Mouse (Mus musculus) lung, adult 2 months (tissue): ENCODE measurements at regions not wholly inside any gene's neighbourhood (a gene's known extent, or its start where the extent isn't known, plus 50 kb on each side); places are given as distances from the start of the nearest gene placed in this dataset.

ENCODE experiments used
- CTCF ChIP-seq: fragments of 200-500 bp; IDR thresholded peaks from 2 replicates; pipeline ENCODE4 v1.5.1; 2011; ENCODE audit warnings: mild to moderate bottlenecking, low read length, control low read depth; ENCODE audit not compliant: insufficient read depth
- POLR2A ChIP-seq: fragments of 200-500 bp; IDR thresholded peaks from 2 replicates; pipeline ENCODE4 v1.6.1; 2011; ENCODE audit warnings: low read depth, mild to moderate bottlenecking, control low read depth, low read length, borderline replicate concordance; ENCODE audit errors: extremely low read depth

DNA sequence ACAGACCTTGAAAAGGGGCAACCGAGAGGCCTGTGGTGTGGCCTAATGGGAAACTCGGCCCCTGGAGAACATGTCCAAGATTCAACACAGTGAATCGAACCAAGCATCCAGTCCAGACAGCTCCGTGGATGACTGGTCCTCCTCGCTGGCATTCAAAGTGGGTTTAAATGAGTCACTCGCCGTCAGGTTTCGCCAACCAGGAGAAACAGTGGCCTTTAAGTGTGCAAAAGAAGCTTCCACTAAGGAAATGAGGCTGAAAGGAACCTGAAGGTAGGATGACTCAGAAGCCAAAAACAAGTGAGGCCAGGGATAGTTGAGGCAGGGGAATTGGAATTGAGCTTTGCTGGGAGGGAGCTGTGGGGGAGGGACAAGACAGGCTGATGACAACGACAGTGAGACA, 80.2 kb downstream of the Tbx19 start:
- TF ChIP-seq POLR2A (no peak), CTCF (no peak)
